Mouse (Mus musculus) bone marrow macrophage, adult 2 months (primary cell): Measurements from ENCODE around the gene Pithd1.

ENCODE experiments used
- CTCF ChIP-seq: IDR thresholded peaks from 2 replicates; pipeline ENCODE4 v1.5.1; 2012; ENCODE audit warnings: low read depth, mild to moderate bottlenecking, low read length, moderate library complexity
- POLR2A ChIP-seq: IDR thresholded peaks from 2 replicates; pipeline ENCODE4 v1.6.1; 2012; ENCODE audit warnings: mild to moderate bottlenecking, low read depth, low read length, borderline replicate concordance

DNA sequence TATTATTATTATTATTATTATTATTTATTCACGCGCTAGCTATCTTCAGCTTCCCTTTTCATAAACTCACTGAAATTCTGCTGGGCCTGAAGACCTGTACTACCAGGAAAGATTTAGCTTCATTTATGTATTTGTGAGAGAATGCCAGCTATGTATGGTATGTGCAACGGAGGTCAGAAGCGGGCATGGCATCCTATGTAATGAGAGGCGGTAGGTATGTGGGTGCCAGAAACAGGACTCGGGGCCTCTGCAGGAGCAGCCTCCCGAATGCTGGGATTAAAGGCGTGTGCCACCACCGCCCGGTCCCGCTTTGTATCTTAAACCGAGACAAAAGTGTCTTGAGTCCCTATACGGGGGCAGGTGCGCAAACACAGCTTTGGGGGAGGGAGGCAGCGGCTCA is 24.1 kb downstream of the Pithd1 start:
- no peak for TF ChIP-seq CTCF
- TF ChIP-seq POLR2A = no peak
